Mouse (Mus musculus) limb, embryonic 13.5 days (tissue): ENCODE measurements around the gene Sorcs2. TPM values are rescaled to one million over a fixed set of nuclear protein-coding genes. Genes with fewer than 3 reads are reported as not detected.

Experiments used
- ATAC-seq: fragments of 200-750 bp; cut with Nextera tagmentation; 2 replicates; pipeline ENCODE4 v1.8.0; 2017; ENCODE audit warnings: low read depth, moderate number of reproducible peaks, moderate TSS enrichment; ENCODE audit not compliant: low FRiP score
- H3K27ac ChIP-seq: fragments of 300-500 bp; sonication (generic); 2 replicates; pipeline ENCODE4 v1.5.1; 2015; ENCODE audit warnings: inconsistent platforms, mild to moderate bottlenecking, moderate library complexity
- H3K27me3 ChIP-seq: fragments of 300-500 bp; sonication (generic); 2 replicates; pipeline ENCODE4 v1.6.1; 2015; ENCODE audit warnings: mild to moderate bottlenecking, inconsistent platforms
- H3K36me3 ChIP-seq: fragments of 300-500 bp; sonication (generic); 2 replicates; pipeline ENCODE4 v1.6.1; 2015; ENCODE audit warnings: inconsistent platforms, mild to moderate bottlenecking, moderate library complexity
- H3K4me1 ChIP-seq: fragments of 300-500 bp; sonication (generic); 2 replicates; pipeline ENCODE4 v1.6.1; 2015; ENCODE audit warnings: inconsistent platforms
- H3K4me2 ChIP-seq: fragments of 300-500 bp; sonication (generic); replicated peaks from 2 replicates; pipeline ENCODE4 v1.6.1; 2015; ENCODE audit warnings: inconsistent platforms, mild to moderate bottlenecking, moderate library complexity
- H3K4me3 ChIP-seq: fragments of 300-500 bp; sonication (generic); 2 replicates; pipeline ENCODE4 v1.5.1; 2015; ENCODE audit warnings: moderate library complexity, mild to moderate bottlenecking, inconsistent platforms
- H3K9ac ChIP-seq: fragments of 300-500 bp; sonication (generic); 2 replicates; pipeline ENCODE4 v1.6.1; 2015; ENCODE audit warnings: mild to moderate bottlenecking, inconsistent platforms
- H3K9me3 ChIP-seq: fragments of 300-500 bp; sonication (generic); 2 replicates; pipeline ENCODE4 v1.6.1; 2016; ENCODE audit warnings: inconsistent platforms
- WGBS: fragments of 180-500 bp; shearing (Covaris S2); methylation state at CpG from one replicate; pipeline ENCODE4 v1.1.7; 2015; 5-methylcytosine and 5-hydroxymethylcytosine counted together
- polyA plus RNA-seq: library from polyadenylated mRNA; unstranded; fragments of >200 nt; fragmentation: Nextera tagmentation; extraction: Ambion mirVana; gene quantifications from 2 replicates; pipeline ENCODE4 v1.2.1, GENCODE M21; 2015

The Sorcs2 gene
- polyA plus RNA-seq, 1 experiment from 2014 or later, result 23.0 TPM

GRCm38 (mm10) chr5:36118061-36118460, 279.9 kb downstream of the Sorcs2 start:
- 62% methylated on average over 5 of the region's 5 CpGs for WGBS
- no peak overlapping the region for H3K9ac ChIP-seq
- no peak overlapping the region for H3K4me3 ChIP-seq
- no peaks in the 10 kb centered on the region for H3K27me3 ChIP-seq
- no peak for ATAC-seq
- H3K36me3 ChIP-seq, result no peaks in the 10 kb centered on the region
- peaks cover 8% of the 10 kb centered on the region; the same call in 1 of the 2 replicates for H3K4me1 ChIP-seq
- no peak overlapping the region for H3K4me2 ChIP-seq
- H3K27ac ChIP-seq, result no peak overlapping the region
- no peaks in the 10 kb centered on the region for H3K9me3 ChIP-seq

GRCm38 (mm10) chr5:36115519-36115918, 282.4 kb downstream of the Sorcs2 start:
- H3K27ac ChIP-seq, result no peak overlapping the region
- WGBS, result 69% methylated on average over 7 of the region's 7 CpGs

GRCm38 (mm10) chr5:36113696-36114095, 284.2 kb downstream of the Sorcs2 start:
- ATAC-seq, result no peak
- Histone ChIP-seq H3K9ac (no peak overlapping the region), H3K4me1 (0 out of 2 replicates have a peak, but pooled peaks cover 3% of the 10 kb centered on the region), H3K27me3 (no peaks in the 10 kb centered on the region), H3K27ac (no peak overlapping the region), H3K36me3 (no peaks in the 10 kb centered on the region), H3K4me3 (no peak overlapping the region), H3K4me2 (no peak overlapping the region), H3K9me3 (no peaks in the 10 kb centered on the region)
- WGBS, result 75% methylated on average over 2 of the region's 2 CpGs

More at GRCm38 (mm10) chr5:36115519-36115918, 282.4 kb downstream of the Sorcs2 start:
- no peaks in the 10 kb centered on the region for H3K36me3 ChIP-seq
- no peaks in the 10 kb centered on the region for H3K9me3 ChIP-seq
- no peak overlapping the region for H3K4me2 ChIP-seq
- no peak overlapping the region for H3K9ac ChIP-seq
- ATAC-seq, result no peak
- H3K27me3 ChIP-seq, result no peaks in the 10 kb centered on the region
- H3K4me1 ChIP-seq, result 0 out of 2 replicates have a peak, but pooled peaks cover 3% of the 10 kb centered on the region
- H3K4me3 ChIP-seq, result no peak overlapping the region

- no peaks in the 10 kb centered on the region for H3K36me3 ChIP-seq
- no peak for ATAC-seq
- H3K9me3 ChIP-seq, result no peaks in the 10 kb centered on the region
- H3K4me3 ChIP-seq, result no peak overlapping the region
- H3K9ac ChIP-seq, result no peak overlapping the region
- 0 out of 2 replicates have a peak, but pooled peaks cover 7% of the 10 kb centered on the region for H3K4me1 ChIP-seq
- no peak overlapping the region for H3K27ac ChIP-seq
- 81% methylated on average over 6 of the region's 6 CpGs for WGBS
- no peaks in the 10 kb centered on the region for H3K27me3 ChIP-seq
- H3K4me2 ChIP-seq, result no peak overlapping the region
Observed at GRCm38 (mm10) chr5:36112696-36113095, 285.2 kb downstream of the Sorcs2 start.

- H3K36me3 ChIP-seq, result no peaks in the 10 kb centered on the region
- ATAC-seq, result no peak
- no peak overlapping the region for H3K9ac ChIP-seq
- no peak overlapping the region for H3K4me2 ChIP-seq
- no peak overlapping the region for H3K4me3 ChIP-seq
- H3K4me1 ChIP-seq, result 0 out of 2 replicates have a peak, but pooled peaks cover 7% of the 10 kb centered on the region
- 52% methylated on average over 3 of the region's 3 CpGs for WGBS
- no peak overlapping the region for H3K27ac ChIP-seq
- H3K9me3 ChIP-seq, result no peaks in the 10 kb centered on the region
- no peaks in the 10 kb centered on the region for H3K27me3 ChIP-seq
Observed at GRCm38 (mm10) chr5:36111516-36111915, 286.4 kb downstream of the Sorcs2 start.

- WGBS, result 58% methylated on average over 4 of the region's 4 CpGs
- Histone ChIP-seq H3K9me3 (peaks cover 1% of the 10 kb centered on the region; the same call in 1 of the 2 replicates), H3K36me3 (no peaks in the 10 kb centered on the region), H3K27me3 (no peaks in the 10 kb centered on the region), H3K9ac (no peak overlapping the region), H3K4me2 (no peak overlapping the region), H3K4me1 (0 out of 2 replicates have a peak, but pooled peaks cover 7% of the 10 kb centered on the region), H3K27ac (no peak overlapping the region), H3K4me3 (no peak overlapping the region)
- ATAC-seq, result no peak
Observed at GRCm38 (mm10) chr5:36108339-36108887, 289.5 kb downstream of the Sorcs2 start.

GRCm38 (mm10) chr5:36103483-36103882, 294.5 kb downstream of the Sorcs2 start:
- Histone ChIP-seq H3K9me3 (peaks cover 3% of the 10 kb centered on the region; the same call in 1 of the 2 replicates), H3K4me1 (peaks cover 16% of the 10 kb centered on the region; the same call in 1 of the 2 replicates), H3K27ac (no peak overlapping the region), H3K36me3 (no peaks in the 10 kb centered on the region), H3K27me3 (no peaks in the 10 kb centered on the region), H3K9ac (no peak overlapping the region), H3K4me2 (no peak overlapping the region), H3K4me3 (no peak overlapping the region)
- ATAC-seq, result no peak
- WGBS, result 87% methylated on average over 2 of the region's 2 CpGs

GRCm38 (mm10) chr5:36101129-36101528, 296.8 kb downstream of the Sorcs2 start:
- no peaks in the 10 kb centered on the region for H3K36me3 ChIP-seq
- no peak overlapping the region for H3K4me2 ChIP-seq
- peaks cover 3% of the 10 kb centered on the region; the same call in 1 of the 2 replicates for H3K9me3 ChIP-seq
- ATAC-seq, result no peak
- WGBS, result 73% methylated on average over 10 of the region's 10 CpGs
- no peak overlapping the region for H3K9ac ChIP-seq
- no peak overlapping the region for H3K27ac ChIP-seq
- H3K27me3 ChIP-seq, result no peaks in the 10 kb centered on the region
- no peak overlapping the region for H3K4me3 ChIP-seq
- H3K4me1 ChIP-seq, result peaks cover 20% of the 10 kb centered on the region

GRCm38 (mm10) chr5:36100488-36100887, 297.5 kb downstream of the Sorcs2 start:
- H3K36me3 ChIP-seq, result no peaks in the 10 kb centered on the region
- H3K9ac ChIP-seq, result no peak overlapping the region
- peaks cover 3% of the 10 kb centered on the region; the same call in 1 of the 2 replicates for H3K9me3 ChIP-seq
- H3K4me2 ChIP-seq, result no peak overlapping the region
- WGBS, result 56% methylated on average over 3 of the region's 3 CpGs
- H3K4me3 ChIP-seq, result no peak overlapping the region
- no peak overlapping the region for H3K27ac ChIP-seq
- ATAC-seq, result no peak
- no peaks in the 10 kb centered on the region for H3K27me3 ChIP-seq
- peaks cover 26% of the 10 kb centered on the region for H3K4me1 ChIP-seq

- no peak overlapping the region for H3K4me3 ChIP-seq
- no peak for ATAC-seq
- H3K27me3 ChIP-seq, result no peaks in the 10 kb centered on the region
- H3K4me1 ChIP-seq, result peaks cover 28% of the 10 kb centered on the region
- no peaks in the 10 kb centered on the region for H3K36me3 ChIP-seq
- no peak overlapping the region for H3K4me2 ChIP-seq
- no peak overlapping the region for H3K9ac ChIP-seq
- H3K27ac ChIP-seq, result no peak overlapping the region
- WGBS, result 48% methylated on average over 4 of the region's 4 CpGs
- H3K9me3 ChIP-seq, result peaks cover 3% of the 10 kb centered on the region; the same call in 1 of the 2 replicates
Observed at GRCm38 (mm10) chr5:36099662-36100061, 298.3 kb downstream of the Sorcs2 start.

GRCm38 (mm10) chr5:36096046-36096445, 301.9 kb downstream of the Sorcs2 start:
- Histone ChIP-seq H3K27me3 (no peaks in the 10 kb centered on the region), H3K4me1 (peaks cover 28% of the 10 kb centered on the region), H3K27ac (no peak overlapping the region), H3K4me3 (no peak overlapping the region), H3K9me3 (no peaks in the 10 kb centered on the region), H3K36me3 (no peaks in the 10 kb centered on the region), H3K9ac (no peak overlapping the region), H3K4me2 (no peak overlapping the region)
- no peak for ATAC-seq
- 72% methylated on average over 8 of the region's 8 CpGs for WGBS

- Histone ChIP-seq H3K27me3 (no peaks in the 10 kb centered on the region), H3K36me3 (no peaks in the 10 kb centered on the region), H3K9me3 (no peaks in the 10 kb centered on the region), H3K4me2 (no peak overlapping the region), H3K4me1 (peaks cover 11% of the 10 kb centered on the region), H3K27ac (no peak overlapping the region), H3K9ac (no peak overlapping the region), H3K4me3 (no peak overlapping the region)
- no peak for ATAC-seq
- 75% methylated on average over 7 of the region's 7 CpGs for WGBS
Observed at GRCm38 (mm10) chr5:36090036-36090435, 307.9 kb downstream of the Sorcs2 start.

GRCm38 (mm10) chr5:36089243-36089642, 308.7 kb downstream of the Sorcs2 start:
- H3K27ac ChIP-seq, result no peak overlapping the region; the same call in 1 of the 2 replicates
- 72% methylated on average over 2 of the region's 2 CpGs for WGBS
- no peak overlapping the region for H3K9ac ChIP-seq
- H3K27me3 ChIP-seq, result no peaks in the 10 kb centered on the region
- no peak for ATAC-seq
- no peaks in the 10 kb centered on the region for H3K36me3 ChIP-seq
- peaks cover 11% of the 10 kb centered on the region for H3K4me1 ChIP-seq
- no peaks in the 10 kb centered on the region for H3K9me3 ChIP-seq
- no peak overlapping the region for H3K4me3 ChIP-seq
- no peak overlapping the region for H3K4me2 ChIP-seq
